Mouse (Mus musculus) ES-Bruce4 (cell line): ENCODE data around the gene Tmem87b.

Source experiments
- CTCF ChIP-seq: IDR thresholded peaks from one replicate; pipeline ENCODE4 v1.8.1; 2011; ENCODE audit warnings: low read depth, low read length
- EP300 ChIP-seq: IDR thresholded peaks from 2 replicates; pipeline ENCODE4 v1.6.1; 2011; ENCODE audit warnings: low read depth, low read length; ENCODE audit not compliant: insufficient read depth

GRCm38 (mm10) chr2:128871656-128872055, 53.7 kb downstream of the Tmem87b start:
- TF ChIP-seq CTCF (no peak), EP300 (no peak)
